Mouse (Mus musculus) megakaryocyte-erythroid progenitor cell, adult 5-6 weeks (primary cell): ENCODE results near the gene Frs2. TPM values are rescaled to one million over a fixed set of nuclear protein-coding genes. Genes with fewer than 3 reads are reported as not detected.
A peak's percentile ranks its signal among the peaks of the same experiment; 100 is the strongest.

Experiments used
- ATAC-seq: replicated peaks from 2 replicates; pipeline ENCODE4 v1.8.0; 2016; ENCODE audit warnings: mild to moderate bottlenecking, inconsistent platforms; ENCODE audit not compliant: severe bottlenecking, poor library complexity, low FRiP score, low TSS enrichment
- total RNA-seq, 2 experiments: library from RNA; stranded (forward) in 1 of 2; stranded (reverse) in 1 of 2; fragments of 200-1000, 215-1000 nt in 1 of 2; fragments of >200 nt in 1 of 2; fragmentation: Nextera tagmentation in 1 of 2; gene quantifications; 2 replicates each; pipeline ENCODE4 v1.2.3; 2014 to 2017

Frs2 gene
- 20.7 and 22.7 TPM in 2 replicates for total RNA-seq (2014; fragmentation: Nextera tagmentation)
- 9.6 and 22.9 TPM in 2 replicates for total RNA-seq (2017)

- ATAC-seq, result peak; percentile 75
Measured at GRCm38 (mm10) chr10:117148361-117149003, at the start of gene Frs2. TSS of gene Frs2 (minus strand) at chr10:117148534.

- no peak for ATAC-seq
Measured at GRCm38 (mm10) chr10:117196696-117197095, 48.4 kb upstream of the Frs2 start.

- ATAC-seq, result no peak
Measured at GRCm38 (mm10) chr10:117195748-117196147, 47.4 kb upstream of the Frs2 start.

GRCm38 (mm10) chr10:117195005-117195404, 46.7 kb upstream of the Frs2 start:
- ATAC-seq, result no peak

- ATAC-seq, result no peak
Measured at GRCm38 (mm10) chr10:117193364-117193763, 45.0 kb upstream of the Frs2 start.

GRCm38 (mm10) chr10:117185399-117186089, 37.2 kb upstream of the Frs2 start:
- ATAC-seq, result no peak

- no peak for ATAC-seq
Measured at GRCm38 (mm10) chr10:117181098-117181497, 32.8 kb upstream of the Frs2 start.

GRCm38 (mm10) chr10:117174645-117175044, 26.3 kb upstream of the Frs2 start:
- no peak for ATAC-seq

GRCm38 (mm10) chr10:117173566-117174438, 25.5 kb upstream of the Frs2 start:
- ATAC-seq, result peak; percentile 56; the same call in 1 of the 2 replicates

- no peak for ATAC-seq
Measured at GRCm38 (mm10) chr10:117173111-117173510, 24.8 kb upstream of the Frs2 start.

- no peak for ATAC-seq
Measured at GRCm38 (mm10) chr10:117172069-117172468, 23.7 kb upstream of the Frs2 start.

GRCm38 (mm10) chr10:117166785-117167425, 18.6 kb upstream of the Frs2 start:
- peak; percentile 92 for ATAC-seq

GRCm38 (mm10) chr10:117162662-117163061, 14.3 kb upstream of the Frs2 start:
- ATAC-seq, result no peak

- no peak for ATAC-seq
Measured at GRCm38 (mm10) chr10:117160099-117160498, 11.8 kb upstream of the Frs2 start.

- ATAC-seq, result no peak
Measured at GRCm38 (mm10) chr10:117152247-117152646, 3.9 kb upstream of the Frs2 start.

- ATAC-seq, result no peak
Measured at GRCm38 (mm10) chr10:117151676-117152075, 3.3 kb upstream of the Frs2 start.

GRCm38 (mm10) chr10:117151241-117151640, 2.9 kb upstream of the Frs2 start:
- no peak for ATAC-seq

- no peak for ATAC-seq
Measured at GRCm38 (mm10) chr10:117150764-117151163, 2.4 kb upstream of the Frs2 start.

GRCm38 (mm10) chr10:117149942-117150617, 1.7 kb upstream of the Frs2 start:
- ATAC-seq, result peak; percentile 58
